In the genomic region with DNA sequence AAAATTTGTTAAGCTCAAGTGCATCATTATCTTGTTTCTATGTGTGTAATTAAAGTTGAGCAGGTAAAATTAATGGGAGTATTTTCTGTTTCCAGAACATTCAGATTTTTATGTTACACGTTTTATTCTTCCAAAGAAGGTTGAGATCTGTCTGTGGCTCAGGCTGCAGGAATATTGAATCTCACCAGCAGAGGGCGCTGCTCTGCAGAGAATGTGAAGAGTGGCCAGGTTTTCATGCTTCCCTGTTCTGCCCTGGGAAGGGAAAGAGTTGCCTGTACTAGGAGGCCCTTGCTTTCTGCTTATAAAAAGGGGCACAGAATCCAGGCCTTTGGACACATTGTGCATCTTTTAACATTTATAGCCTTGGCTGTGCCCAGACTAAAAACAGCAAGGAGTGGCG, we compare ENCODE assay signal across 9 mouse cellular contexts.
DNase-seq lines count a peak whose midpoint lies in the region; ATAC-seq and TF ChIP-seq lines count a peak whose summit lies in the region.
"Had no signal": no experiment of that assay in that cellular context is flagged by ENCODE, and none has a peak within 500 bp of the region (broad histone marks: within the 10 kb centered on the region; RNA-seq: fewer than 3 reads in every experiment).

No protein-coding gene starts in this region.

- peaks cover 33% of the 10 kb centered on the region for H3K36me3 ChIP-seq in liver, embryonic 14.5 days (replicated peaks; ENCODE audit: control insufficient read depth, insufficient read depth, low read depth)

- no peak for TF ChIP-seq EP300 in liver, embryonic 14.5 days (IDR thresholded peaks at IDR 0.05; ENCODE audit: low read depth)

- ATAC-seq in liver, embryonic 14.5 days (ENCODE audit: insufficient read depth), result no peak

- H3K9me3 ChIP-seq in liver, embryonic 14.5 days (ENCODE audit: control insufficient read depth, low read length), result no peaks in the 10 kb centered on the region
- H3K9me3 ChIP-seq: liver, embryonic 15.5 days had no signal

- no peak overlapping the region for H3K9ac ChIP-seq in liver, embryonic 14.5 days (replicated peaks)
- H3K9ac ChIP-seq: liver, embryonic 15.5 days had no signal

- intact Hi-C loops in gastrocnemius, postnatal 36 days (cut with DNase I), result loop anchor here (1.0 to 2.0 kb wide), 2 partner anchors 81 to 154 kb away; a partner anchor contains a TSS

- WGBS in liver, embryonic 14.5 days (ENCODE audit: insufficient replicate concordance), result 37% methylated on average over 3 of the region's 3 CpGs

- no peak overlapping the region for H3K4me3 ChIP-seq in cortical plate, adult 2 months (ENCODE audit: insufficient read depth, low read length)
- no peak overlapping the region for H3K4me3 ChIP-seq in liver, embryonic 14.5 days (ENCODE audit: insufficient read depth in 1 of 2, low read depth in 2 of 2, low read length in 2 of 2)
- H3K4me3 ChIP-seq: liver, embryonic 15.5 days had no signal

- H3K27ac ChIP-seq in cortical plate, adult 2 months (ENCODE audit: insufficient read depth, low read length), result no peak overlapping the region
- no peak overlapping the region for H3K27ac ChIP-seq in liver, embryonic 14.5 days
- H3K27ac ChIP-seq: liver, embryonic 15.5 days had no signal

- TF ChIP-seq POLR2A in cortical plate, adult 2 months (IDR thresholded peaks at IDR 0.05; ENCODE audit: extremely low read depth, insufficient read depth, low read length), result no peak

- no peaks in the 10 kb centered on the region for H3K27me3 ChIP-seq in liver, embryonic 14.5 days (ENCODE audit: control insufficient read depth, insufficient read depth, low read length)
- H3K27me3 ChIP-seq: liver, embryonic 15.5 days had no signal

- H3K4me2 ChIP-seq in liver, embryonic 14.5 days (ENCODE audit: low read depth), result no peak overlapping the region
- H3K4me2 ChIP-seq: liver, embryonic 15.5 days had no signal

- peak; percentile 64 to 78 for DNase-seq in CD8-positive naive resting alpha-beta T cell, adult 2 months (ENCODE audit: low read depth in 2 of 2, low spot score in 2 of 2)
- peak; percentile 89 to 92 for DNase-seq in adrenal gland, adult 18-20 months (ENCODE audit: low spot score in 2 of 2)
- DNase-seq in gastrocnemius, postnatal 36 days, result peak; percentile 76 to 78
- DNase-seq in kidney, postnatal 25 days, result peak; percentile 84 to 93
- DNase-seq in liver, embryonic 14.5 days (ENCODE audit: low read depth in 3 of 3, low spot score in 3 of 3), result peak; percentile 46 to 58 (median 58)
- DNase-seq in retina, postnatal 7 days (ENCODE audit: low read depth, low spot score), result peak; percentile 80
- DNase-seq in urinary bladder, adult 18-20 months (ENCODE audit: low spot score in 2 of 2), result peak; percentile 65 to 86

- TF ChIP-seq CTCF in cortical plate, adult 2 months (IDR thresholded peaks at IDR 0.05; ENCODE audit: extremely low read depth, insufficient read depth, low read length), result peak; percentile 89
- TF ChIP-seq CTCF in liver, embryonic 14.5 days (IDR thresholded peaks at IDR 0.05; ENCODE audit: low read depth), result peak; percentile 90

- H3K4me1 ChIP-seq in cortical plate, adult 2 months (ENCODE audit: control insufficient read depth, insufficient read depth, low read length), result no peaks in the 10 kb centered on the region; the same call in 1 of the 2 replicates
- no peaks in the 10 kb centered on the region for H3K4me1 ChIP-seq in liver, embryonic 14.5 days (replicated peaks; ENCODE audit: control insufficient read depth in 2 of 2, insufficient read depth in 2 of 2, low read length in 1 of 2)
- H3K4me1 ChIP-seq: liver, embryonic 15.5 days had no signal
